ENCODE assay signal across 12 mouse cellular contexts in genomic region chr15:32432927-32433832, GRCm38 (mm10).
DNase-seq lines count a peak whose midpoint lies in the region; ATAC-seq and TF ChIP-seq lines count a peak whose summit lies in the region.
"Had no signal": no experiment of that assay in that cellular context is flagged by ENCODE, and none has a peak within 500 bp of the region (broad histone marks: within the 10 kb centered on the region; RNA-seq: fewer than 3 reads in every experiment).

No protein-coding gene starts in this region.

- no peak for DNase-seq in heart, adult 8-10 months (ENCODE audit: low spot score)
- peak; percentile 56 for DNase-seq in Patski (ENCODE audit: low read depth, low spot score)
- peak; percentile 18 to 22 for DNase-seq in left cerebral cortex, adult 8-10 months (ENCODE audit: low spot score in 2 of 2)
- DNase-seq in adrenal gland, adult 18-20 months (ENCODE audit: low spot score in 2 of 2) = no peak
- DNase-seq in adrenal gland, postnatal 10 days = no peak
- no peak for DNase-seq in heart, postnatal 36 days
- DNase-seq: spleen, adult 18-20 months had no signal

- ATAC-seq in heart, embryonic 14.5 days (ENCODE audit: insufficient number of reproducible peaks, insufficient read depth, low FRiP score, low read depth) = no peak
- ATAC-seq in Patski = peak; percentile 76
- ATAC-seq in embryonic facial prominence, embryonic 15.5 days (ENCODE audit: insufficient number of reproducible peaks, low FRiP score, low TSS enrichment, low read depth) = peak; percentile 39; the same call in 1 of the 2 replicates

- no peaks in the 10 kb centered on the region for H3K36me3 ChIP-seq in heart, embryonic 14.5 days (ENCODE audit: control insufficient read depth, insufficient read depth, low read length)
- H3K36me3 ChIP-seq in embryonic facial prominence, embryonic 15.5 days = no peaks in the 10 kb centered on the region
- H3K36me3 ChIP-seq: lung, embryonic 15.5 days had no signal

- H3K9ac ChIP-seq in heart, embryonic 14.5 days (ENCODE audit: low read length) = no peak overlapping the region
- no peak overlapping the region for H3K9ac ChIP-seq in embryonic facial prominence, embryonic 15.5 days
- H3K9ac ChIP-seq: lung, embryonic 15.5 days had no signal

- H3K4me1 ChIP-seq in heart, embryonic 14.5 days (ENCODE audit: control insufficient read depth in 2 of 2, insufficient read depth in 2 of 2, low read length in 2 of 2) = no peaks in the 10 kb centered on the region
- peaks cover 15% of the 10 kb centered on the region for H3K4me1 ChIP-seq in embryonic facial prominence, embryonic 15.5 days

- H3K4me2 ChIP-seq in heart, embryonic 14.5 days (ENCODE audit: low read length) = 0 out of 2 replicates have a peak overlapping the region, but pooled peaks have one; percentile 6
- H3K4me2 ChIP-seq in embryonic facial prominence, embryonic 15.5 days (replicated peaks) = peak overlapping the region; percentile 42
- H3K4me2 ChIP-seq: heart, embryonic 11.5 days; lung, embryonic 15.5 days had no signal

- WGBS in heart, embryonic 14.5 days = 62% methylated on average over 13 of the region's 13 CpGs
- 35% methylated on average over 13 of the region's 13 CpGs for WGBS in embryonic facial prominence, embryonic 15.5 days

- no peaks in the 10 kb centered on the region for H3K27me3 ChIP-seq in heart, embryonic 14.5 days (ENCODE audit: control insufficient read depth, insufficient read depth, low read length)
- no peaks in the 10 kb centered on the region for H3K27me3 ChIP-seq in Patski
- H3K27me3 ChIP-seq in embryonic facial prominence, embryonic 15.5 days = no peaks in the 10 kb centered on the region
- H3K27me3 ChIP-seq: CH12.LX; lung, embryonic 15.5 days had no signal

- no peak overlapping the region for H3K27ac ChIP-seq in heart, embryonic 14.5 days (replicated peaks in 1 of 2; ENCODE audit: control insufficient read depth in 1 of 2, insufficient read depth in 1 of 2, low read depth in 2 of 2, low read length in 2 of 2)
- H3K27ac ChIP-seq in embryonic facial prominence, embryonic 15.5 days (replicated peaks) = peak overlapping the region; percentile 76
- H3K27ac ChIP-seq: lung, embryonic 15.5 days had no signal

- no peak for TF ChIP-seq CTCF in Patski (IDR thresholded peaks at IDR 0.05)

- no peak overlapping the region for H3K4me3 ChIP-seq in heart, embryonic 14.5 days (ENCODE audit: control insufficient read depth in 1 of 2, insufficient read depth in 1 of 2, low read depth in 1 of 2, low read length in 2 of 2)
- peak overlapping the region; percentile 16 for H3K4me3 ChIP-seq in embryonic facial prominence, embryonic 15.5 days (replicated peaks)
- H3K4me3 ChIP-seq: lung, embryonic 15.5 days had no signal

- no peaks in the 10 kb centered on the region for H3K9me3 ChIP-seq in heart, embryonic 14.5 days (ENCODE audit: control insufficient read depth, low read length)
- H3K9me3 ChIP-seq in embryonic facial prominence, embryonic 15.5 days (replicated peaks) = no peaks in the 10 kb centered on the region
- H3K9me3 ChIP-seq: lung, embryonic 15.5 days had no signal

- CTCF ChIA-PET in Patski (lab: Charles Lee) = interaction anchor here (1.3 to 1.6 kb wide), 3 partner anchors 9 to 187 kb away, joined by 3 to 6 read pairs (median 4); partner anchors contain the start of gene Sema5a

- POLR2A ChIA-PET in Patski (lab: Charles Lee) = interaction anchor here (1.1 to 1.2 kb wide), 2 partner anchors 94 to 168 kb away, joined by 3 to 4 read pairs; no protein-coding TSS in a partner anchor

- in situ Hi-C loops in Patski (cut with MboI; ENCODE audit: low pct_unique_long_range_greater_than_20kb) = no loop called here

- intact Hi-C loops in heart, postnatal 36 days (cut with DNase I) = no loop called here

Comparison
In these comparisons a context has a peak if more than half of its experiments do, and no peak if none do; other contexts are left out.
1. DNase-seq: peak in Patski (single experiment) and left cerebral cortex, adult 8-10 months (2 of 2); none in heart, adult 8-10 months (single experiment), adrenal gland, adult 18-20 months (0 of 2), adrenal gland, postnatal 10 days (single experiment) and heart, postnatal 36 days (0 of 2).